In the genomic region with DNA sequence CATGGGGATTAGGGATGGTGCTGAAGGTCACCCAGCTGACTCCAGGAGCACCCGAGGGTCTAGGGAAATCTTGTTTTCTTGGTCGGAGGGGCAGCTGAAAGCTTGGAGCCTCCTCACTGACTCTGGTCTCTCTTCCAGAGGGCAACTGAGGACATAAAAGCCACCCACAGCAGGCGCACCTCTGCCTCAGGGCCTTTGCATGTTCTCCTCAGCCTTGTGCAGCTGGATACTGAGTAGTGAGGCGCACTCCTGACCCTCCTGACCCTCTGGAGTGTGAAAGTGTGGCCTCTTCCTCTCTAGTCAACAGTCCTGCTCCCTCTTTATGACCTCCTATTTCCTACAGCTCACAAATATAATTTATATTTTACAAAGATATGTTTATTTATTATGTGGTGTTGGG, we compare ENCODE assay signal across 9 mouse cellular contexts. TPM values are rescaled to one million over a fixed set of nuclear protein-coding genes. Genes with fewer than 3 reads are reported as not detected.
A peak's percentile ranks its signal among the peaks of the same experiment; 100 is the strongest.
DNase-seq lines count a peak whose midpoint lies in the region; ATAC-seq and TF ChIP-seq lines count a peak whose summit lies in the region.
"Had no signal": no experiment of that assay in that cellular context is flagged by ENCODE, and none has a peak within 500 bp of the region (broad histone marks: within the 10 kb centered on the region; RNA-seq: fewer than 3 reads in every experiment).

No protein-coding gene starts in this region.

- no peak for TF ChIP-seq CTCF in lung, embryonic 14.5 days (IDR thresholded peaks at IDR 0.05; ENCODE audit: low read depth)
- TF ChIP-seq CTCF in olfactory bulb, adult 2 months (IDR thresholded peaks at IDR 0.05; ENCODE audit: insufficient read depth, low read depth, low read length), result no peak

- no peak overlapping the region for H3K9ac ChIP-seq in lung, embryonic 14.5 days
- no peak overlapping the region for H3K9ac ChIP-seq in forebrain, embryonic 11.5 days (ENCODE audit: low read length)

- 0 out of 2 replicates have a peak, but pooled peaks cover 4% of the 10 kb centered on the region for H3K4me1 ChIP-seq in lung, embryonic 14.5 days (ENCODE audit: insufficient read depth)
- H3K4me1 ChIP-seq in forebrain, embryonic 11.5 days (replicated peaks; ENCODE audit: control insufficient read depth, insufficient read depth, low read length), result no peaks in the 10 kb centered on the region
- H3K4me1 ChIP-seq in olfactory bulb, adult 2 months (ENCODE audit: control insufficient read depth, insufficient read depth, low read length), result peaks cover 18% of the 10 kb centered on the region

- WGBS in lung, embryonic 14.5 days, result 74% methylated on average over 4 of the region's 4 CpGs
- WGBS in forebrain, embryonic 11.5 days, result 72% methylated on average over 4 of the region's 4 CpGs
- 92% methylated on average over 4 of the region's 4 CpGs for WGBS in olfactory bulb, adult 2 months

- H3K27ac ChIP-seq in lung, embryonic 14.5 days (ENCODE audit: low read depth), result no peak overlapping the region
- H3K27ac ChIP-seq in forebrain, embryonic 11.5 days (ENCODE audit: low read depth, low read length), result no peak overlapping the region
- H3K27ac ChIP-seq in olfactory bulb, adult 2 months (ENCODE audit: insufficient read depth, low read depth, low read length), result peak overlapping the region; percentile 54; the same call in 1 of the 2 replicates

- H3K9me3 ChIP-seq in lung, embryonic 14.5 days (ENCODE audit: low read depth, low read length), result no peaks in the 10 kb centered on the region
- no peaks in the 10 kb centered on the region for H3K9me3 ChIP-seq in forebrain, embryonic 11.5 days (ENCODE audit: control insufficient read depth, low read length)

- H3K4me3 ChIP-seq in lung, embryonic 14.5 days (ENCODE audit: low read depth, low read length), result no peak overlapping the region
- no peak overlapping the region for H3K4me3 ChIP-seq in forebrain, embryonic 11.5 days (ENCODE audit: low read depth, low read length)
- no peak overlapping the region for H3K4me3 ChIP-seq in olfactory bulb, adult 2 months (ENCODE audit: insufficient read depth, low read depth, low read length)

- DNase-seq in lung, embryonic 14.5 days, result peak; percentile 24
- DNase-seq in lung, postnatal 4 days, result no peak
- no peak for DNase-seq in forebrain, embryonic 11.5 days (ENCODE audit: low spot score)
- peak; percentile 39 to 46 for DNase-seq in kidney, postnatal 36 days
- DNase-seq in embryo, embryonic 9.5 days (ENCODE audit: extremely low spot score), result no peak
- DNase-seq in cerebellum, adult 8-10 months, result no peak

- peak overlapping the region; percentile 91 for H3K4me2 ChIP-seq in lung, embryonic 14.5 days
- no peak overlapping the region; the same call in 1 of the 2 replicates for H3K4me2 ChIP-seq in forebrain, embryonic 11.5 days (ENCODE audit: low read depth, low read length, severe bottlenecking)

- TF ChIP-seq POLR2A in olfactory bulb, adult 2 months (IDR thresholded peaks at IDR 0.05; ENCODE audit: insufficient read depth, low read depth, low read length), result no peak

- ATAC-seq in lung, embryonic 14.5 days (ENCODE audit: insufficient read depth), result no peak
- 0 out of 2 replicates have a peak, but pooled peaks have one; percentile 7 for ATAC-seq in forebrain, embryonic 11.5 days (replicated peaks; ENCODE audit: low FRiP score)
- ATAC-seq in megakaryocyte progenitor cell, adult 5-6 weeks (replicated peaks; ENCODE audit: poor library complexity), result no peak

- no peaks in the 10 kb centered on the region for H3K36me3 ChIP-seq in lung, embryonic 14.5 days (ENCODE audit: insufficient read depth)
- no peaks in the 10 kb centered on the region for H3K36me3 ChIP-seq in forebrain, embryonic 11.5 days (ENCODE audit: control insufficient read depth, insufficient read depth, low read length)

- no peaks in the 10 kb centered on the region for H3K27me3 ChIP-seq in lung, embryonic 14.5 days (ENCODE audit: insufficient read depth, low read length)
- no peaks in the 10 kb centered on the region for H3K27me3 ChIP-seq in forebrain, embryonic 11.5 days (ENCODE audit: control insufficient read depth, insufficient read depth, low read length)

RNA-seq across cellular contexts. Expression of a gene that starts 4.7 kb away (rescaled TPM):
- 3.6 and 4.0 TPM in 2 replicates for polyA plus RNA-seq in lung, embryonic 14.5 days (2014; fragmentation: Nextera tagmentation; extraction: Ambion mirVana)
- polyA plus RNA-seq in forebrain, embryonic 11.5 days (2014; fragmentation: Nextera tagmentation; extraction: Ambion mirVana), result 0.65 and 1.1 TPM in 2 replicates
- polyA plus RNA-seq in olfactory bulb, adult 2 months (2012; ENCODE audit: insufficient read depth, insufficient read length, low replicate concordance, missing spikeins), result not detected in 2 replicates
- 0.68 and 2.0 TPM in 2 replicates for total RNA-seq in megakaryocyte progenitor cell, adult 5-6 weeks (2015)
- total RNA-seq in megakaryocyte progenitor cell, adult 5-6 weeks (2017), result 0.88 and 1.1 TPM in 2 replicates

RNA-seq across cellular contexts. Expression of a gene that starts 35.0 kb away (rescaled TPM):
- 0.09 TPM in 1 of 2 replicates, not detected in the other for polyA plus RNA-seq in lung, embryonic 14.5 days (2014; fragmentation: Nextera tagmentation; extraction: Ambion mirVana)
- 0.09 TPM in 1 of 2 replicates, not detected in the other for polyA plus RNA-seq in forebrain, embryonic 11.5 days (2014; fragmentation: Nextera tagmentation; extraction: Ambion mirVana)
- not detected in 2 replicates for polyA plus RNA-seq in olfactory bulb, adult 2 months (2012; ENCODE audit: insufficient read depth, insufficient read length, low replicate concordance, missing spikeins)
- total RNA-seq in megakaryocyte progenitor cell, adult 5-6 weeks (2015), result not detected in 2 replicates
- not detected in 2 replicates for total RNA-seq in megakaryocyte progenitor cell, adult 5-6 weeks (2017)
- total RNA-seq: adrenal gland, adult 8-10 months had no signal

Comparison
In these comparisons a context has a peak if more than half of its experiments do, and no peak if none do; other contexts are left out.
1. DNase-seq: peak in lung, embryonic 14.5 days (single experiment) and kidney, postnatal 36 days (2 of 2); none in lung, postnatal 4 days (0 of 2), forebrain, embryonic 11.5 days (single experiment), embryo, embryonic 9.5 days (single experiment) and cerebellum, adult 8-10 months (single experiment).